Mouse (Mus musculus): ENCODE data around the gene Notch1.

GRCm38 (mm10) chr2:26560506-26560905, 44.0 kb upstream of the Notch1 start:
- TF ChIP-seq CTCF (IDR thresholded peaks at IDR 0.05; ENCODE audit: low read depth): no peak
- no peak for TF ChIP-seq EP300 (IDR thresholded peaks at IDR 0.05; ENCODE audit: low read depth)
